Mouse (Mus musculus): ENCODE measurements around the gene Map2k2. TPM values are rescaled to one million over a fixed set of nuclear protein-coding genes. Genes with fewer than 3 reads are reported as not detected.
"Not testable (repeated sequence)": the region's sequence is repeated elsewhere in the genome, so short reads cannot be mapped to it uniquely, and the experiment has no call there.

The Map2k2 gene
- total RNA-seq, 1 experiment from 2014 or later, result 161 TPM

DNA sequence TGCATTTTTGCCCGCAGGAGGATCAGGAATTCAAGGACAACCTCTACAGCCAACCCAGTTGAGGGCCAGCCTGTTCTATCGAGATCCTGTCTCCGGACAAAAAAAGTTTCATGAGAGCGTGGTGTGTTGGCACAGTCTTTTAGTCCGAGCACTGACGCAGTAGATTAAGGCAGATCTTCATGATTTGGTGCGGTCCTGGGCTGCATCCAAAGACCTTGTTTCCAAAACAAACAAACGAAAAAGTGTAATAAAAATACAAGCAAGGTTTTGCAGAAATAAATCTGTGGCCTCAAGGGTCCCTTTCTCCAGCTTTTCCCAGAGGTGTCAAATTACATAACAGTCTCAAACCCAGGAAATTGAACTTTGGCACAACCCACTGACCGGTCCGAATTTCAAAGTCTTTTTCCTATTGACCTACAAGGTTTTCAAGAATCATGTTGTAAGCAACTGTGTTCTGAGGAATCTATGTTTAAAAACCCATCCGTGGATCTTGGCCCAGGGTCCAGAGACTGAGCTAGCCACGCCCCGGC, 70.3 kb downstream of the Map2k2 start:
- DNase-seq, result peak; percentile 79

DNA sequence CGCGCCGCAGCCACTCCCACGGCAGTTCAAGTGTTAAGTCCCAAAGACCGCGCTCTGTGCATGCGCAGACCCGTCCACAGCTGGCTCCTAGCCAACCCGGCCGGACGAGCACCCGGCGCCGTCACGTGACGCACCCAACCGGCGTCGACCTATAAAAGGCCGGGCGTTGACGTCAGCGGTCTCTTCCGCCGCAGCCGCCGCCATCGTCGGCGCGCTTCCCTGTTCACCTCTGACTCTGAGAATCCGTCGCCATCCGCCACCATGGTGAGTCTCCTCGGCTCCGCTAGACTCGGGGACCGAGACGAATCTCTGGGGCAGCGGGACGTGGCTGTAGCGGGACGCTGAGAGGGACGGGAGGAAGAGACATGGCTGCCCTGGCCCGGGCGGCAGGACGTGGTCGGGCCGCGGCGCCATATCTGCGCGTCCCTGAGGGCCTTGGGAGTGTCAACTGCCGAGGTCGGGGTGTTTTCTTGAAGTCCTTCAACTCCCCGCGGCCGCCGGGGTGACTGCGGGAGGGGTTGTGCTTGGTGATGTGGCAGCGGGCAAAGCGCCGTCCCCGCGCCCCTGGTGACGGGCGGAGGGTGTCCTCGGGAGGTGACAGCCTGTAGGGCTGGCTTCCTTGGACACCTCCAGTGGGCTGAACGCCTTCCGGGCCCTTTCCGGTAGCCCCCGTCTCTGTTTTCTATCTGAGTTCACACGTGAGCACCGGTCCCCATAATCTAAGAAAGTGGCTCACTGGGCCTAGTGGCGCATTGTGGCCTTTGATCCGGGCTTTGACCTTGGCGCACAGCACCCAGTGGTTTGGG, 71.0 kb downstream of the Map2k2 start, which contains the start of gene Eef2:
Eef2 (plus strand) TSS at position 166 of the 806 bp plus-strand sequence.
- peak; percentile 99 for DNase-seq

DNA sequence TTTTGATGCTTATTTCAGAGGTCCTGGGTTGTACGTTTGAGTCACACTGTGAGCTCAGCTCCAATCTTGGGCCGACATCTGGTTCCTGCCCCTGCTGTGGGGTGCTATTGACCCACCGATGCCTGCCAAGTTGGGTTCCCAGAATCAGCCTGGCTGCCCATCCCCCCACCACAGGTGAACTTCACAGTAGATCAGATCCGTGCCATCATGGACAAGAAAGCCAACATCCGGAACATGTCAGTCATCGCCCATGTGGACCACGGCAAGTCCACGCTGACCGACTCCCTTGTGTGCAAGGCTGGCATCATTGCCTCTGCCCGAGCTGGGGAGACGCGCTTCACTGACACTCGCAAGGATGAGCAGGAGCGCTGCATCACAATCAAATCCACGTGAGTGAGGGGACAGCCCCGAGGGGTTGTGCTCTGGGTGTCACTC, 71.8 kb downstream of the Map2k2 start:
- peak; percentile 53 for DNase-seq

DNA sequence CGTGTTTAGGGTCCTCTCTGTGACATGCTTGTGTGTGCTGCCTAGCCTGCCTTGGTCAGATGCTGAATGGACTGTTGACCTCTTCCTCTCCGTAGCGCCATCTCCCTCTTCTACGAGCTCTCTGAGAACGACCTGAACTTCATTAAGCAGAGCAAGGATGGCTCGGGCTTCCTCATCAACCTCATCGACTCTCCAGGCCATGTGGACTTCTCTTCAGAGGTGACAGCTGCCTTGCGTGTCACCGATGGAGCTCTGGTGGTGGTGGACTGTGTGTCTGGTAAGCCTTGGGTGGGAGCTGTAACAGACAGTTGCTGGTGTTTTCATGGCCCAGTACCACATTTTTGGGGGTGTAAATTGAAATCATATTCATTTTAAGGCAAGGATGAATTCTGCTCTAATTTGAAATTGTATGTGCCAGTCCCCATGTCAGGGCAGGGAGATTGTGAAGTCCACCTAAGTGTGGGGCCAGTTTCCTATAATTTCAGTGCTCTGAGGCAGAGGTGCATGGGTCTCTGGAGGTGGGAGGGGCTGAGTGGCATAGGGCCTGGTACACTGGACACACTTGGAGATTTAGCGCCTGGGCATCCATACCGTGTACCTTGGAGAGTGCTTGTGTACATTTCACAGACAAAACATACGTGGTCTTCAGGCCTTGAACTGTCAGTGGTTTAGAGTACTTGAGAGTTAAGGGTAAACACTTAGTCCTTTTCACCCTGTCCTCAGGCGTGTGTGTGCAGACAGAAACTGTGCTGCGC, 72.4 kb downstream of the Map2k2 start:
- DNase-seq, result no peak

DNA sequence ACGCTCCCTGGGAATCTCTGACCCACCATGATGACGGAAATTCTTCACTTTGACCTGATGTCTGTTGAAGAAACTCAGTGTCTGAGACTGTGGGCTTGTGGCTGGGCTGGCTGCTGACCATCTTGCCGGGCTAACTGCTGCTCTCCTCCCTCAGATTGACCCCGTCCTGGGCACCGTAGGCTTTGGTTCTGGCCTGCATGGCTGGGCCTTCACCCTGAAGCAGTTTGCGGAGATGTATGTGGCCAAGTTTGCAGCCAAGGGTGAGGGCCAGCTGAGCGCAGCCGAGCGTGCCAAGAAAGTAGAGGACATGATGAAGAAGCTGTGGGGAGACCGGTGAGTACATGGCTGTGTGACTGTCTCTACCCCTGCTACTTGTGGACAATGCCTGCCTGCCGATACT, 73.2 kb downstream of the Map2k2 start:
- DNase-seq, result no peak

DNA sequence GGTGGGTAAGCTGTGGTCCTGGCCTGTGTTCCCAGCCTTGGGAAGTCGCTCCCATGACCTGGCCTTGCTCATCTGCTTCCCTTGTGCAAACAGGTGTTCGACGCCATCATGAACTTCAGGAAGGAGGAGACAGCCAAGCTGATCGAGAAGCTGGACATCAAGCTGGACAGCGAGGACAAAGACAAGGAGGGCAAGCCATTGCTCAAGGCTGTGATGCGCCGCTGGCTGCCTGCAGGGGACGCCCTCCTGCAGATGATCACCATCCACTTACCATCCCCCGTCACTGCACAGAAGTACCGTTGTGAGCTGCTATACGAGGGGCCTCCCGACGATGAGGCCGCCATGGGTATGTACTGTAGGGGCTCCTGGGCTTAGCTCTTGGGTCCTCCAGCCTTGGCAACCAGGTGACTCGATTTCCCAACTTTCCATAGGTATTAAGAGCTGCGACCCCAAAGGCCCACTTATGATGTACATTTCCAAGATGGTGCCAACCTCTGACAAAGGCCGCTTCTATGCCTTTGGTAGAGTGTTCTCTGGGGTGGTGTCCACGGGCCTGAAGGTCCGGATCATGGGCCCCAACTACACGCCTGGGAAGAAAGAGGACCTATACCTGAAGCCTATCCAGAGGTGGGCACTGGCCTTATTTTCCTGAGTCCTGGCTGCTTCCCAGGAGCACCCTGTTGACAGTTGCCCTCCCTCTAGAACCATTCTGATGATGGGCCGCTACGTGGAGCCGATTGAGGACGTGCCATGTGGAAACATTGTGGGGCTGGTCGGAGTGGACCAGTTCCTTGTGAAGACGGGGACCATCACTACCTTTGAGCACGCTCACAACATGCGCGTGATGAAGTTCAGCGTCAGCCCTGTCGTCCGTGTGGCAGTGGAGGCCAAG, 74.0 kb downstream of the Map2k2 start:
- DNase-seq, result no peak

DNA sequence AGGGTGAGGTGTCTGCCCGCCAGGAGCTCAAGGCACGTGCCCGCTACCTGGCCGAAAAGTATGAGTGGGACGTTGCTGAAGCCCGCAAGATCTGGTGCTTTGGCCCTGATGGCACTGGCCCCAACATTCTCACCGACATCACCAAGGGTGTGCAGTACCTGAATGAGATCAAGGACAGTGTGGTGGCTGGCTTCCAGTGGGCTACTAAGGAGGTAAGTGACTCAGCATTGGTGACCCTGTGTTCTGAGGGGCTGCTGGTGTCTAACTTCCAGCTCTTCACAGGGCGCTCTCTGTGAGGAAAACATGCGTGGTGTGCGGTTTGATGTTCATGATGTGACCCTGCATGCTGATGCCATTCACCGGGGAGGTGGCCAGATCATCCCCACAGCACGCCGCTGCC, 75.2 kb downstream of the Map2k2 start:
- no peak for DNase-seq

DNA sequence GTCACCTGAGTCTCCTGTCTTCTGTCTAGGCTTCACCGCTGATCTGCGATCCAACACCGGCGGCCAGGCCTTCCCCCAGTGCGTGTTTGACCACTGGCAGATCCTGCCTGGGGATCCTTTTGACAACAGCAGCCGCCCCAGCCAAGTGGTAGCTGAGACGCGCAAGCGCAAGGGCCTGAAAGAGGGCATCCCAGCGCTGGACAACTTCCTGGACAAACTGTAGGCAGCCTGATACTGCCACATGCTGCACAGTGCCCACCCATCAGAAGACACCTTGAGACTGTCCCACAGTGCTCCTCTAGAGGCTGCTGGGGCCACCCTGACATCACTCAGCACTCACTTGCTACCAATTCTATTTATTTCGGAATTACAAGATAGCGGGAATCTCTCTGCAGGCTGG, 76.1 kb downstream of the Map2k2 start:
- DNase-seq, result not testable (repeated sequence)

DNA sequence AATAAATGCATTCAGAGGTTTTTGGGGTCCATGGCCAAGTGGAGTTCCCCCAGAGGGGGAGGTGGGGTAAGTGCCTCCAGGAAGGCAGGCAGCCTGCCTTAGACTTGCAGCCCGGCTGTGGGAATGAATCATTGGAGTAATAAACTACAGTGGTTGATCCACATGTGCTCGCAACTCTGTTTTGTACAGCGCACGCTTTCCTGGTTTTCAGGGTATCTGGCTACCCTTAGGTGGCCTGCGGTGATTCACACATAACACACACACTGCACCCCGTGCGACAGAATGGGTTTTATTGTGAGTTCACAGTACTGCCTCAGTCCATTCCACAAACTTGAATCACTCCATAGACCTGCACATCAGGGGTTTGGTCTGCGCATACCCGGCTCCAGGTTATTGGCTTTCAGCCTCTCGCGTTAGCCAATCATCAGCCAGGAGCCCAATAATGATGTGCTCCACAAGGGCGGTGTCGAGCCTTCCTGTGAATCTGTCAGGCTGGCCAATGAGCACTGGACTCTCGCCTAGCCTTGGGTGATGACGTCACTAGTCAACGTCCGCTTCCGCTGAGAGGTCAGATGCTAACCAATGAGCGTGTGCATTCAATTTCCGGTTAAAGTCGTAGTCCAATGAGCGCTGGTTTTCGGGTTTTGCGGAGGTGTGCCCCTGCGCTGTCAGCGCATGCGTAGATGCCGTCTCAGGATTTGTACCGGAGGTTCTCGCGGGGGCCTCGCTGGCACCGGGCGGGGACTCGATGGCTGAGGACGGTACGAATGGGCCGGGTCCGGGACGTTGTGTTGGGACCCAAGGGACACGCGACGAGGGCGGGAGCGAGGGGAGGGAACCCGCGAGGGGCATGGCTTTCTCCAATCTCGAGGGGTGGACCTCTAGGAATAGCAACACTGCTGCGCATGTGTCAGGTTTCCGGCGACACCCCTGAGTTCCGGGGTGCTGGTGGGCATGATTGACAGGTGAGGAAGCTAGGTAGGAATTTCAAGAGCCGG, 76.9 kb downstream of the Map2k2 start, which contains the start of gene Dapk3:
Dapk3 (plus strand) TSS at position 670 of the 998 bp plus-strand sequence.
- peak; percentile 97 for DNase-seq

Small RNA genes lying within 50 kb of the gene (microRNA-seq; reads per million reads assigned to microRNA genes)
- gene Mir5615-1 (0 reads per million in 2 experiments), gene Mir5615-2 (0 reads per million in 2 experiments)

Other genes starting within 250 kb of the Map2k2 start
- 0.11 TPM in 1 of 2 replicates, not detected in the other for gene Tmprss9, start 234.1 kb upstream of the Map2k2 start, total RNA-seq (2021)
- 252 and 257 TPM in 2 replicates for gene Timm13, start 204.9 kb upstream of the Map2k2 start, total RNA-seq (2021)
- gene Lmnb2, start 187.7 kb upstream of the Map2k2 start, total RNA-seq (2021), result 14.9 and 15.8 TPM in 2 replicates
- gene Gadd45b, start 175.8 kb upstream of the Map2k2 start, total RNA-seq (2021), result 29.8 and 91.3 TPM in 2 replicates
- 5.9 and 6.2 TPM in 2 replicates for gene Gng7, start 91.0 kb upstream of the Map2k2 start, total RNA-seq (2021)
- gene Diras1, start 80.3 kb upstream of the Map2k2 start, total RNA-seq (2021), result 2.1 and 2.3 TPM in 2 replicates
- gene Slc39a3, start 68.5 kb upstream of the Map2k2 start, total RNA-seq (2021), result 30.3 and 30.5 TPM in 2 replicates
- 212 and 215 TPM in 2 replicates for gene Sgta, start 45.7 kb upstream of the Map2k2 start, total RNA-seq (2021)
- 56.0 and 60.6 TPM in 2 replicates for gene Thop1, start 35.9 kb upstream of the Map2k2 start, total RNA-seq (2021)
- gene Creb3l3, start 7.0 kb upstream of the Map2k2 start, total RNA-seq (2021), result 2.5 and 26.5 TPM in 2 replicates
- 66.9 and 73.8 TPM in 2 replicates for gene Zbtb7a, start 29.3 kb downstream of the Map2k2 start, total RNA-seq (2021)
- gene Pias4, start 62.0 kb downstream of the Map2k2 start, total RNA-seq (2021), result 27.3 and 28.3 TPM in 2 replicates
- gene Eef2, start 70.7 kb downstream of the Map2k2 start, total RNA-seq (2021), result 1,390 and 1,511 TPM in 2 replicates
- 58.3 and 62.2 TPM in 2 replicates for gene Dapk3, start 77.1 kb downstream of the Map2k2 start, total RNA-seq (2021)
- not detected in 2 replicates for gene 4930442H23Rik, start 77.9 kb downstream of the Map2k2 start, total RNA-seq (2021)
- not detected in 2 replicates for gene Nmrk2, start 96.1 kb downstream of the Map2k2 start, total RNA-seq (2021)
- gene Atcay, start 124.9 kb downstream of the Map2k2 start, total RNA-seq (2021), result 2.1 and 3.5 TPM in 2 replicates
- 11.0 and 12.5 TPM in 2 replicates for gene Zfr2, start 127.2 kb downstream of the Map2k2 start, total RNA-seq (2021)
- gene Matk, start 147.0 kb downstream of the Map2k2 start, total RNA-seq (2021), result 2.1 and 2.9 TPM in 2 replicates
- gene Mrpl54, start 161.0 kb downstream of the Map2k2 start, total RNA-seq (2021), result 108 and 113 TPM in 2 replicates
- 95.0 and 100 TPM in 2 replicates for gene Apba3, start 161.0 kb downstream of the Map2k2 start, total RNA-seq (2021)
- 0.90 and 1.6 TPM in 2 replicates for gene Tjp3, start 185.7 kb downstream of the Map2k2 start, total RNA-seq (2021)
- gene Pip5k1c, start 187.0 kb downstream of the Map2k2 start, total RNA-seq (2021), result 38.7 and 46.9 TPM in 2 replicates
- 33.1 and 40.7 TPM in 2 replicates for gene Cactin, start 215.2 kb downstream of the Map2k2 start, total RNA-seq (2021)
- gene Tbxa2r, start 222.8 kb downstream of the Map2k2 start, total RNA-seq (2021), result 38.6 and 47.0 TPM in 2 replicates
- 4.6 and 5.1 TPM in 2 replicates for gene Gipc3, start 237.4 kb downstream of the Map2k2 start, total RNA-seq (2021)
- 83.0 and 90.1 TPM in 2 replicates for gene Hmg20b, start 244.6 kb downstream of the Map2k2 start, total RNA-seq (2021)